Mouse (Mus musculus) lung, embryonic 15.5 days (tissue): ENCODE data around the gene Zfp668. TPM values are rescaled to one million over a fixed set of nuclear protein-coding genes. Genes with fewer than 3 reads are reported as not detected.

ENCODE experiments used
- ATAC-seq: fragments of 200-750 bp; cut with Nextera tagmentation; 2 replicates; pipeline ENCODE4 v1.8.0; 2017; ENCODE audit warnings: moderate number of reproducible peaks, borderline replicate concordance; ENCODE audit not compliant: low FRiP score, low TSS enrichment; ENCODE audit errors: extremely low read depth
- H3K27ac ChIP-seq: fragments of 300-500 bp; sonication (generic); 2 replicates; pipeline ENCODE4 v1.5.1; 2015; ENCODE audit warnings: moderate library complexity, mild to moderate bottlenecking, inconsistent platforms
- H3K27me3 ChIP-seq: fragments of 300-500 bp; sonication (generic); 2 replicates; pipeline ENCODE4 v1.6.1; 2015; ENCODE audit warnings: inconsistent platforms
- H3K36me3 ChIP-seq: fragments of 300-500 bp; sonication (generic); 2 replicates; pipeline ENCODE4 v1.6.1; 2015; ENCODE audit warnings: inconsistent platforms
- H3K4me1 ChIP-seq: fragments of 300-500 bp; sonication (generic); 2 replicates; pipeline ENCODE4 v1.6.1; 2015; ENCODE audit warnings: inconsistent platforms
- H3K4me2 ChIP-seq: fragments of 300-500 bp; sonication (generic); 2 replicates; pipeline ENCODE4 v1.6.1; 2015; ENCODE audit warnings: inconsistent platforms, mild to moderate bottlenecking, moderate library complexity
- H3K4me3 ChIP-seq: fragments of 300-500 bp; sonication (generic); 2 replicates; pipeline ENCODE4 v1.5.1; 2015; ENCODE audit warnings: mild to moderate bottlenecking, inconsistent platforms
- H3K9ac ChIP-seq: fragments of 300-500 bp; sonication (generic); 2 replicates; pipeline ENCODE4 v1.6.1; 2015; ENCODE audit warnings: inconsistent platforms
- H3K9me3 ChIP-seq: fragments of 300-500 bp; sonication (generic); 2 replicates; pipeline ENCODE4 v1.6.1; 2016; ENCODE audit warnings: inconsistent platforms
- WGBS: fragments of 180-500 bp; shearing (Covaris S2); methylation state at CpG from one replicate; pipeline ENCODE4 v1.1.7; 2015; 5-methylcytosine and 5-hydroxymethylcytosine counted together
- polyA plus RNA-seq: library from polyadenylated mRNA; unstranded; fragments of >200 nt; fragmentation: Nextera tagmentation; extraction: Ambion mirVana; gene quantifications from 2 replicates; pipeline ENCODE4 v1.2.1, GENCODE M21; 2015

Zfp668 gene
- polyA plus RNA-seq, 1 experiment from 2014 or later = 21.3 TPM

DNA sequence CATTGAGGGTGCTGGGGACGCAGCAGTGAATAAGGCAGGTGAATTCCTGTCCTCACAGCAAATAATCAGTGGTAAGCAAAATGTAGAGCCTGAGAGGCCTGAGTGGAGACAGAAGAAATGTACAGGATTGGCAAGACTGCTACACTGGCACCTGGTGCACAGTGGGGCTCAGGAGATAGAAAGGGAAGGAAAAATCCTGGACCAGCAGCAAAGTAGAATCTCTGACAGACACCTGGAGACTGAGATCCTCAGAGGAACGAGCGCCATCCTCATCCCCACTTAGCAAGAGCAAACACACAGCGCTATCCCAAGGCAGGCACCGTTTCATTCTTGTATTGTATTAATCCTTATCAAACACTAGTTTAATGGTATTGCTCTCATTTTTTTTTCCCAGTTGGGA, 39.2 kb downstream of the Zfp668 start:
- no peak overlapping the region for H3K4me3 ChIP-seq
- ATAC-seq = no peak
- no peaks in the 10 kb centered on the region for H3K27me3 ChIP-seq
- H3K4me2 ChIP-seq = no peak overlapping the region
- no peaks in the 10 kb centered on the region for H3K9me3 ChIP-seq
- no peak overlapping the region for H3K27ac ChIP-seq
- no peak overlapping the region for H3K9ac ChIP-seq
- H3K36me3 ChIP-seq = no peaks in the 10 kb centered on the region
- 90% methylated on average over 5 of the region's 5 CpGs for WGBS
- peaks cover 9% of the 10 kb centered on the region for H3K4me1 ChIP-seq

GRCm38 (mm10) chr7:127835550-127835949, 41.1 kb downstream of the Zfp668 start:
- no peak for ATAC-seq
- no peaks in the 10 kb centered on the region for H3K27me3 ChIP-seq
- WGBS = 67% methylated on average over 2 of the region's 2 CpGs

DNA sequence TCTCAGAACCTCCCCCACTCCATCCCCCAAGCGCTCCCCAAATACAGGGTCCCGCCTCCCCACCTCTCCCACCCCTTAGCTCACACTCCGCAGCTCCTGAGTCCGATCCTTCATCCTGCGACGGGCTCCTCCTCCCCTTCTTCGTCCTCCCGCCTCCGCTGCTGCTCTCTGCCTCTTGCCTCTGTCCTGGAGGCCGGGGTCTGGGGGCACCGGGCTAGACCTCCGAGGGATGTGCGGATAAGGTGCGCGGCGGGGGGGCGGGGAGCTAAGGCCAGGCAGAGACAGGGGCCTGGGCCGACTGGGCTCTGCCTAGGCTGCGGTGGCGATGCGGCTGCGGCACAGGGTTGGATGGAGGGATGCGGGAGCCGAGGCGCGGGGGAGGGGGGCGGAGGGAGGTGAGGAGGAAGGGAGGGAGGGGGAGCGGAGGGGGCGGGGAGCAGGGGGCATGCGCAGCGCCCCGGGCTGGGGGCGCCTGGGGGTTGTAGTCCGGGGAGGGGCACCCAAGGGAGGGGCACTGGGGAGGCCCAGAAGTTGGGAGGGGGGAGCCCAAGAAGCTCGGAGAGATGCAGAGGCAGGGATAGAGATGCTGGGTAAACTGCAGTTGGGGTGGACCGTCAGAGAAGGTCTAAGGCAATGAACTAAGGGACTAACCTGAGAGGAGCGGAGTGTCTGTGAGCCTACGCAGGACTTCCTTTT, 52.3 kb downstream of the Zfp668 start, which contains the start of the genes Stx4a and Stx1b:
Gene Stx4a, plus strand, starts transcription at position 119 of the 696 bp plus-strand sequence.
Gene Stx1b, minus strand, starts transcription at position 374 of the 696 bp plus-strand sequence.
- WGBS = 4% methylated on average over 35 of the region's 38 CpGs

More at GRCm38 (mm10) chr7:127835550-127835949, 41.1 kb downstream of the Zfp668 start:
- no peak overlapping the region for H3K9ac ChIP-seq
- H3K27ac ChIP-seq = no peak overlapping the region
- H3K36me3 ChIP-seq = no peaks in the 10 kb centered on the region
- no peak overlapping the region for H3K4me2 ChIP-seq
- peaks cover 1% of the 10 kb centered on the region; the same call in 1 of the 2 replicates for H3K4me1 ChIP-seq
- no peaks in the 10 kb centered on the region for H3K9me3 ChIP-seq
- no peak overlapping the region for H3K4me3 ChIP-seq

GRCm38 (mm10) chr7:127823236-127824171, 53.1 kb downstream of the Zfp668 start:
- Histone ChIP-seq H3K9me3 (no peaks in the 10 kb centered on the region), H3K9ac (no peak overlapping the region), H3K4me2 (peak overlapping the region; percentile 89), H3K4me3 (peak overlapping the region; percentile 49), H3K4me1 (0 out of 2 replicates have a peak, but pooled peaks cover 7% of the 10 kb centered on the region), H3K27ac (no peak overlapping the region), H3K36me3 (no peaks in the 10 kb centered on the region), H3K27me3 (no peaks in the 10 kb centered on the region)
- no peak for ATAC-seq
- WGBS = 65% methylated on average over 10 of the region's 11 CpGs

More for the DNA sequence above, 52.3 kb downstream of the Zfp668 start, which contains the start of the genes Stx4a and Stx1b:
- no peaks in the 10 kb centered on the region for H3K36me3 ChIP-seq
- H3K4me3 ChIP-seq = peak within 1 kb of the TSS; percentile 49
- no peaks in the 10 kb centered on the region for H3K27me3 ChIP-seq
- no peak within 1 kb of the TSS for H3K27ac ChIP-seq
- H3K4me1 ChIP-seq = 0 out of 2 replicates have a peak, but pooled peaks cover 7% of the 10 kb centered on the region
- H3K9me3 ChIP-seq = no peaks in the 10 kb centered on the region
- peak; percentile 50; the same call in 1 of the 2 replicates for ATAC-seq
- peak within 1 kb of the TSS; percentile 89 for H3K4me2 ChIP-seq
- H3K9ac ChIP-seq = peak within 1 kb of the TSS; percentile 43; the same call in 1 of the 2 replicates

DNA sequence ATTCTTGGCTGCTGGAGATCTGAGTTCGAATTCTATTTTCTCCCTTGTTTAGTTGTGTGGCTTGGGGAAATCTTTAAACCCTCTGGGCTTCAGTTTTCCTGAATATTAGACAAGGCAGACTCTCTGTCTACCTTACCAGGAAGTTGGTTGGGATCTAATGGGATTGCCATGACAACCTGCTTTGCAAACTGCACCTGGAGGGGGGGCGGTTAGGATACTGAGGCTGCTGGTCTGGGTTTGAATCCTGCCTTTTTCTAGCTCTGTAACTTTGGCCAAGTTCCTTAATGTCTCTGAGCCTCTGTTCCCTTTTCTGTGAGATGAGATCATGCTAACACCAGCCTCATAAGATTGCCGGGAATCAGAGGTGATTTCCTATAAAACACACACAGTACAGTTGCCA, 54.1 kb downstream of the Zfp668 start:
- H3K9me3 ChIP-seq = no peaks in the 10 kb centered on the region
- no peak overlapping the region for H3K4me2 ChIP-seq
- 82% methylated on average over 3 of the region's 3 CpGs for WGBS
- no peaks in the 10 kb centered on the region for H3K36me3 ChIP-seq
- H3K4me3 ChIP-seq = no peak overlapping the region
- no peaks in the 10 kb centered on the region for H3K27me3 ChIP-seq
- H3K27ac ChIP-seq = no peak overlapping the region
- H3K9ac ChIP-seq = no peak overlapping the region
- ATAC-seq = no peak
- H3K4me1 ChIP-seq = 0 out of 2 replicates have a peak, but pooled peaks cover 7% of the 10 kb centered on the region

DNA sequence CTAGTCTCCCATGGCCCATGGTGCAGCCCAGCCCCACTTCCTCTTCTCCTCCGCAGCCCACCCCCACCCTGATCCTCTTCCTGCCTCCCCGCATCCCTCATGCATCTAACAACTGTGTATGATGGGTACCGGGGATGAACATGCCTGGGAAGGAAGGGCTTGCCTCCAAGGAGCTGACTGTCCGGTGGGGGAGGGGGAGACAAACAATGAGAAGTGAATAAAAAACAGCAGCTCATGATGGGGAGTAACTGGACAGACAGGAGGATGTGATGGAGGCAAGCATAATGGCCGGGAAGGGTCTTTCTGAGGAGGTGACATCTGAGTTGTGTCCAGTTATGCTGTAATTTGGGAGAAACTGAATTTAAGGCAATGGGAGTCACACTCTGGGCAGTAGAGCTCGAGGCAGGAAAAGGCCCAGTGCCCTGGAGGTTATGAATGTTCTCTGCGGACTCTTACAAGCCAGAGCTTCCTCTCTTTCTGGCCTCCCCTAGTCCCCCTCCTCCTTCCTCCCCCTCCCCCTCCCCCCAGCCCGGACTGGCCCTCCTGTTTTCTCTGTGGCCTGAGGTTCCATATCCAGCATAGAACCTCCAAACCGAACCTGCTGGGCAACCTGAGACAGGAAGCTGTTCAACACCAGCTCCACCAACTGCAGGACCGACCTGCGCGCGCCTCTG, 55.7 kb downstream of the Zfp668 start:
- H3K27me3 ChIP-seq = no peaks in the 10 kb centered on the region
- no peak overlapping the region for H3K4me3 ChIP-seq
- no peak for ATAC-seq
- 0 out of 2 replicates have a peak, but pooled peaks cover 7% of the 10 kb centered on the region for H3K4me1 ChIP-seq
- no peaks in the 10 kb centered on the region for H3K9me3 ChIP-seq
- no peak overlapping the region for H3K9ac ChIP-seq
- H3K4me2 ChIP-seq = no peak overlapping the region
- H3K27ac ChIP-seq = peak overlapping the region; percentile 56
- 43% methylated on average over 13 of the region's 13 CpGs for whole genome bisulfite sequencing
- no peaks in the 10 kb centered on the region for H3K36me3 ChIP-seq

- Histone ChIP-seq H3K4me3 (no peak overlapping the region), H3K27me3 (no peaks in the 10 kb centered on the region), H3K36me3 (no peaks in the 10 kb centered on the region), H3K4me2 (no peak overlapping the region), H3K9ac (no peak overlapping the region), H3K27ac (no peak overlapping the region), H3K4me1 (0 out of 2 replicates have a peak, but pooled peaks cover 6% of the 10 kb centered on the region), H3K9me3 (no peaks in the 10 kb centered on the region)
- WGBS = 78% methylated on average over 5 of the region's 5 CpGs
- no peak for ATAC-seq
These were observed 58.9 kb downstream of the Zfp668 start for GRCm38 (mm10) chr7:127817776-127818175.

- no peaks in the 10 kb centered on the region for H3K27me3 ChIP-seq
- no peaks in the 10 kb centered on the region for H3K36me3 ChIP-seq
- H3K4me3 ChIP-seq = no peak overlapping the region
- H3K27ac ChIP-seq = no peak overlapping the region
- WGBS = 65% methylated on average over 7 of the region's 7 CpGs
- 0 out of 2 replicates have a peak, but pooled peaks cover 6% of the 10 kb centered on the region for H3K4me1 ChIP-seq
- H3K9ac ChIP-seq = no peak overlapping the region
- ATAC-seq = no peak
- no peak overlapping the region for H3K4me2 ChIP-seq
- no peaks in the 10 kb centered on the region for H3K9me3 ChIP-seq
These were observed 59.6 kb downstream of the Zfp668 start for GRCm38 (mm10) chr7:127817053-127817452.

DNA sequence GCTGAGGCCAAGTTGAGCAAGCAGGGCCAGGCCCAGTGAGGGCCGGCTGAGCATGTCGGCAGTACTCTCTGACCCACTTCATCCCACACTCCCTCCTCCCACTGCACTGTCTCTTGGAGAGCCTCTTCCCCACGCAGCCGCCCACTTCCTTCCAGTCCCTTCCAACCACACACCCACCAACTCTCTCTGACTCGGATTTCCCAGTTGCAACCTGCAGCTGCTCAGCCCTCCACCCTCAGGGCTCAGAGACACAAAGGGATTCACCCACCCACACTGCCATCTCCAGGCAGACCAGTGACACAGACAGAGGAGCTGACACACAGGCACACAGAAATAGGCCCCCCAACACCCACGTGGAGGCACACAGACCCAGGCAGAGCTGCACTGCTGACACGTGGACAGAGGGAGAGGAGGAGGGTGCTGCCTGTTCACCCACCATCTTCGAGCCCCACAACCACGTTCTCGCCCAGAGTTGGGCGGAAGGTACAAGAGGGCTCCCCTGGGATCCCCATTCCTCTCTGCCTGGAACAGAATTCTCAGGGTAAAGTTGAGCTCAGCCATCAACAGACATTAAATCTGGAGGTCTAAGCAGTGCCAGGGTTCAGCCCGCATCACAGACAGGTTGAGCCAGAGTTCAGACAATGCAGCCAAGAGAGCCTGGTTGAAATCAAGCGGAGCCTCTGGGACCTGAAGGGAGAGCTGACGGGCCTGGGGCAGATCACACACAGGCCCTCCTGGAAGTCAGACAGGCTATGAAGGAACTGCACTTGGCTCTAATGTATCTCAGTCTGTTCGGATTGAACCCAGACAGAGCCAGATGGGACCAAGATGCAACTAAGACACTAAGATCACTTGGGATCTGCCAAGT, 60.4 kb downstream of the Zfp668 start:
- H3K4me3 ChIP-seq = no peak overlapping the region
- H3K4me2 ChIP-seq = no peak overlapping the region
- H3K36me3 ChIP-seq = no peaks in the 10 kb centered on the region
- no peak overlapping the region; the same call in 1 of the 2 replicates for H3K27ac ChIP-seq
- no peaks in the 10 kb centered on the region for H3K27me3 ChIP-seq
- H3K4me1 ChIP-seq = 0 out of 2 replicates have a peak, but pooled peaks cover 6% of the 10 kb centered on the region
- no peak overlapping the region for H3K9ac ChIP-seq
- H3K9me3 ChIP-seq = no peaks in the 10 kb centered on the region
- ATAC-seq = peak; percentile 38; the same call in 1 of the 2 replicates
- WGBS = 57% methylated on average over 15 of the region's 15 CpGs

DNA sequence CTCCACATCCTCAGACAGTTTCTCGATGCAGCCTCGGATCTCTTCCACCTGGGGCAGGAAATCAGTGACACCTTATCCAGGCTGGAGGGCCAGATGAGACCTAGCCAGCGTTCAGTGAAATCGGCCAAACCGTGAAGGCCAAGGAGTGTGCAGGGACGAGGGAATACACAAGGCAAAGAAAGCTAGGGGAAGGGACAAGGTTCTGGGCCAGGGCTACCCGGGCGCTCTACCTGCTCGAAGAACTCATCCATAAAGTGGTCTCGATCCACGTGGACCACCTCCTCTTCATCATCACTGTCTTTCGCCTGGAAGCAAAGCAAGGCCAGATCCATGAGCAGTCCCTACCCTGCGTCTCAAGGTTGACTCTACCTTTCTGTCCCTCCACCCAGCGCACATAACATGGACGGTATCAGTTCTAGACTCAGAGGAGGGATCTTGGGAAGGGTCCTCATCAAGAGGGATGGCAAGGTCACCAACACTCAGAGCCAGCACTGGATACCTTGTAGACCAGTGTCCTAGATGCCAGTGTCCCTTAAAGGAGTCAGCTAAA, 61.4 kb downstream of the Zfp668 start:
- H3K4me3 ChIP-seq = no peak overlapping the region
- no peaks in the 10 kb centered on the region for H3K9me3 ChIP-seq
- no peaks in the 10 kb centered on the region for H3K27me3 ChIP-seq
- 0 out of 2 replicates have a peak, but pooled peaks cover 4% of the 10 kb centered on the region for H3K4me1 ChIP-seq
- no peak overlapping the region for H3K9ac ChIP-seq
- no peaks in the 10 kb centered on the region for H3K36me3 ChIP-seq
- no peak overlapping the region for H3K27ac ChIP-seq
- 81% methylated on average over 15 of the region's 15 CpGs for WGBS
- H3K4me2 ChIP-seq = no peak overlapping the region
- ATAC-seq = no peak
